Mouse (Mus musculus) forebrain, embryonic 14.5 days (tissue): Measurements from ENCODE around the gene Cd68. TPM values are rescaled to one million over a fixed set of nuclear protein-coding genes. Genes with fewer than 3 reads are reported as not detected.

Experiments used
- ATAC-seq: fragments of 200-750 bp; cut with Nextera tagmentation; 2 replicates; pipeline ENCODE4 v1.8.0; 2017; ENCODE audit warnings: mild to moderate bottlenecking, moderate library complexity
- DNase-seq: peaks from one replicate; pipeline ENCODE4 v3.0.0-alpha.2; 2015; ENCODE audit warnings: low spot score
- H3K27ac ChIP-seq: fragments of 300-500 bp; sonication (generic); 2 replicates; pipeline ENCODE4 v1.5.1; 2014; ENCODE audit warnings: low read depth, mild to moderate bottlenecking, control low read depth, low read length, moderate library complexity
- H3K27me3 ChIP-seq: fragments of 300-500 bp; sonication (generic); replicated peaks from 2 replicates; pipeline ENCODE4 v1.6.1; 2014; ENCODE audit warnings: low read length, control low read depth, mixed read lengths; ENCODE audit not compliant: control insufficient read depth, insufficient read depth
- H3K36me3 ChIP-seq: fragments of 300-500 bp; sonication (generic); 2 replicates; pipeline ENCODE4 v1.6.1; 2014; ENCODE audit warnings: low read length, control low read depth; ENCODE audit not compliant: control insufficient read depth, insufficient read depth
- H3K4me1 ChIP-seq: fragments of 300-500 bp; sonication (generic); 2 replicates; pipeline ENCODE4 v1.6.1; 2014; ENCODE audit warnings: antibody characterized with exemption, low read length, control low read depth; ENCODE audit not compliant: control insufficient read depth, insufficient read depth
- H3K4me2 ChIP-seq: fragments of 300-500 bp; sonication (generic); 2 replicates; pipeline ENCODE4 v1.6.1; 2014; ENCODE audit warnings: mild to moderate bottlenecking, control low read depth, low read length
- H3K4me3 ChIP-seq: fragments of 300-500 bp; sonication (generic); 2 replicates; pipeline ENCODE4 v1.5.1; 2014; ENCODE audit warnings: low read depth, low read length, control low read depth
- H3K9ac ChIP-seq: fragments of 300-500 bp; sonication (generic); 2 replicates; pipeline ENCODE4 v1.6.1; 2014; ENCODE audit warnings: mild to moderate bottlenecking, low read length, control low read depth, moderate library complexity
- H3K9me3 ChIP-seq: fragments of 300-500 bp; sonication (generic); replicated peaks from 2 replicates; pipeline ENCODE4 v1.6.1; 2016; ENCODE audit warnings: low read length, control low read depth, mixed read lengths; ENCODE audit not compliant: control insufficient read depth
- WGBS: fragments of 180-500 bp; shearing (Covaris S2); extraction: QIAGEN DNeasy Blood & Tissue Kit; methylation state at CpG from one replicate; pipeline ENCODE4 v1.1.7; 2014; 5-methylcytosine and 5-hydroxymethylcytosine counted together
- polyA plus RNA-seq: library from polyadenylated mRNA; unstranded; fragments of >200 nt; fragmentation: Nextera tagmentation; extraction: Ambion mirVana; gene quantifications from 2 replicates; pipeline ENCODE4 v1.2.1, GENCODE M21; 2014

Gene Cd68
- polyA plus RNA-seq, 1 experiment from 2014 or later: 9.6 TPM

- peak overlapping the region; percentile 79; the same call in 1 of the 2 replicates for H3K9ac ChIP-seq
- peak overlapping the region; percentile 63 for H3K4me3 ChIP-seq
- no peaks in the 10 kb centered on the region for H3K27me3 ChIP-seq
- H3K27ac ChIP-seq: no peak overlapping the region
- peaks cover 15% of the 10 kb centered on the region for H3K4me1 ChIP-seq
- peaks cover 47% of the 10 kb centered on the region for H3K36me3 ChIP-seq
- 93% methylated on average over 30 of the region's 30 CpGs for WGBS
- no peak for DNase-seq
- H3K4me2 ChIP-seq: peak overlapping the region; percentile 97
- H3K9me3 ChIP-seq: no peaks in the 10 kb centered on the region
- ATAC-seq: no peak
Measured at GRCm38 (mm10) chr11:69680136-69680855, 14.3 kb upstream of the Cd68 start.

- Histone ChIP-seq H3K4me3 (no peak overlapping the region), H3K4me1 (peaks cover 15% of the 10 kb centered on the region), H3K36me3 (peaks cover 58% of the 10 kb centered on the region), H3K9me3 (no peaks in the 10 kb centered on the region), H3K27ac (no peak overlapping the region), H3K9ac (no peak overlapping the region), H3K27me3 (no peaks in the 10 kb centered on the region), H3K4me2 (no peak overlapping the region)
- ATAC-seq: no peak
- WGBS: 97% methylated on average over 2 of the region's 2 CpGs
- no peak for DNase-seq
Measured at GRCm38 (mm10) chr11:69679144-69679543, 13.2 kb upstream of the Cd68 start.

GRCm38 (mm10) chr11:69672211-69672706 is 6.3 kb upstream of the Cd68 start, which contains the start of gene Eif4a1:
TSS of gene Eif4a1 (minus strand) at chr11:69672423.
- H3K4me3 ChIP-seq: peak within 1 kb of the TSS; percentile 100
- ATAC-seq: peak; percentile 97
- peaks cover 78% of the 10 kb centered on the region for H3K36me3 ChIP-seq

GRCm38 (mm10) chr11:69671726-69672124 is 5.8 kb upstream of the Cd68 start:
- Histone ChIP-seq H3K4me2 (peak overlapping the region; percentile 94), H3K9ac (peak overlapping the region; percentile 100), H3K36me3 (peaks cover 77% of the 10 kb centered on the region), H3K4me3 (peak overlapping the region; percentile 100), H3K4me1 (peaks cover 16% of the 10 kb centered on the region), H3K9me3 (no peaks in the 10 kb centered on the region), H3K27me3 (no peaks in the 10 kb centered on the region), H3K27ac (peak overlapping the region; percentile 97)
- ATAC-seq: peak; percentile 10; the same call in 1 of the 2 replicates
- under 1% methylated on average over 43 of the region's 43 CpGs for WGBS
- DNase-seq: no peak

More at GRCm38 (mm10) chr11:69672211-69672706, 6.3 kb upstream of the Cd68 start, which contains the start of gene Eif4a1:
- peak within 1 kb of the TSS; percentile 100 for H3K9ac ChIP-seq
- DNase-seq: peak; percentile 100
- H3K9me3 ChIP-seq: no peaks in the 10 kb centered on the region
- no peaks in the 10 kb centered on the region for H3K27me3 ChIP-seq
- WGBS: under 1% methylated on average over 36 of the region's 36 CpGs
- H3K4me2 ChIP-seq: peak within 1 kb of the TSS; percentile 94
- peak within 1 kb of the TSS; percentile 97 for H3K27ac ChIP-seq
- H3K4me1 ChIP-seq: peaks cover 16% of the 10 kb centered on the region

GRCm38 (mm10) chr11:69670786-69671725 is 5.1 kb upstream of the Cd68 start:
- Histone ChIP-seq H3K27me3 (no peaks in the 10 kb centered on the region), H3K27ac (peak overlapping the region; percentile 97), H3K9me3 (no peaks in the 10 kb centered on the region), H3K4me2 (peak overlapping the region; percentile 94), H3K4me3 (peak overlapping the region; percentile 100), H3K36me3 (peaks cover 77% of the 10 kb centered on the region), H3K4me1 (peaks cover 16% of the 10 kb centered on the region), H3K9ac (peak overlapping the region; percentile 100)
- ATAC-seq: peak; percentile 72
- DNase-seq: peak; percentile 97
- under 1% methylated on average over 58 of the region's 61 CpGs for WGBS

- H3K4me1 ChIP-seq: peaks cover 23% of the 10 kb centered on the region
- peaks cover 73% of the 10 kb centered on the region for H3K36me3 ChIP-seq
- no peak overlapping the region for H3K9ac ChIP-seq
- no peak overlapping the region for H3K4me3 ChIP-seq
- no peak for ATAC-seq
- no peak overlapping the region for H3K4me2 ChIP-seq
- H3K27ac ChIP-seq: no peak overlapping the region
- no peaks in the 10 kb centered on the region for H3K27me3 ChIP-seq
- no peaks in the 10 kb centered on the region for H3K9me3 ChIP-seq
- DNase-seq: no peak
- 89% methylated on average over 3 of the region's 3 CpGs for WGBS
Measured at GRCm38 (mm10) chr11:69666665-69667005, 682 bp upstream of the Cd68 start.

GRCm38 (mm10) chr11:69665457-69665960 is 444 bp downstream of the Cd68 start:
- H3K4me1 ChIP-seq: peaks cover 22% of the 10 kb centered on the region
- no peak overlapping the region for H3K27ac ChIP-seq
- ATAC-seq: no peak
- H3K36me3 ChIP-seq: peaks cover 69% of the 10 kb centered on the region
- H3K4me3 ChIP-seq: no peak overlapping the region
- no peaks in the 10 kb centered on the region for H3K9me3 ChIP-seq
- no peak overlapping the region for H3K9ac ChIP-seq
- WGBS: 80% methylated on average over 9 of the region's 9 CpGs
- no peak overlapping the region for H3K4me2 ChIP-seq
- no peak for DNase-seq
- H3K27me3 ChIP-seq: no peaks in the 10 kb centered on the region

- Histone ChIP-seq H3K9ac (no peak overlapping the region), H3K4me3 (no peak overlapping the region), H3K27me3 (no peaks in the 10 kb centered on the region), H3K27ac (no peak overlapping the region), H3K9me3 (no peaks in the 10 kb centered on the region), H3K4me2 (no peak overlapping the region), H3K4me1 (peaks cover 17% of the 10 kb centered on the region), H3K36me3 (peaks cover 62% of the 10 kb centered on the region)
- ATAC-seq (no peak), DNase-seq (no peak)
- 92% methylated on average over 7 of the region's 7 CpGs for WGBS
Measured at GRCm38 (mm10) chr11:69664841-69665240, 1.1 kb downstream of the Cd68 start.
